Mouse (Mus musculus) G1E (cell line): ENCODE results near the gene Wwp2. TPM values are rescaled to one million over a fixed set of nuclear protein-coding genes. Genes with fewer than 3 reads are reported as not detected.
"Not testable (repeated sequence)": the region's sequence is repeated elsewhere in the genome, so short reads cannot be mapped to it uniquely, and the experiment has no call there.

ENCODE experiments used
- ATAC-seq: 2 replicates; pipeline ENCODE4 v1.8.0; 2016; ENCODE audit warnings: mild to moderate bottlenecking; ENCODE audit not compliant: insufficient number of reproducible peaks, poor library complexity, low FRiP score, severe bottlenecking; ENCODE audit errors: extremely low read depth
- DNase-seq: peaks from one replicate; pipeline ENCODE4 v3.0.0; 2012; ENCODE audit warnings: low spot score
- H3K27me3 ChIP-seq: 2 replicates; pipeline ENCODE4 v1.6.1; 2012; ENCODE audit warnings: mild to moderate bottlenecking, low read length, inconsistent platforms; ENCODE audit not compliant: insufficient read depth
- H3K36me3 ChIP-seq: replicated peaks from 2 replicates; pipeline ENCODE3; 2012; ENCODE audit warnings: mild to moderate bottlenecking, inconsistent platforms
- H3K4me1 ChIP-seq: 2 replicates; pipeline ENCODE4 v1.6.1; 2012; ENCODE audit warnings: low read depth, low read length, inconsistent platforms, mixed read lengths; ENCODE audit not compliant: insufficient read depth
- H3K4me3 ChIP-seq: 2 replicates; pipeline ENCODE4 v1.5.1; 2012; ENCODE audit warnings: low read depth, mild to moderate bottlenecking, inconsistent platforms, low read length, moderate library complexity, mixed read lengths
- H3K9me3 ChIP-seq: replicated peaks from 2 replicates; pipeline ENCODE4 v1.6.1; 2012; ENCODE audit warnings: inconsistent platforms
- CTCF ChIP-seq: IDR thresholded peaks from 2 replicates; pipeline ENCODE4 v1.5.1; 2012; ENCODE audit warnings: low read depth, low read length, inconsistent platforms, mixed read lengths
- GATA1 ChIP-seq: IDR thresholded peaks from 2 replicates; pipeline ENCODE4 v1.6.1; 2012; ENCODE audit warnings: borderline replicate concordance, low read length, inconsistent platforms, mixed read lengths
- GATA2 ChIP-seq: IDR thresholded peaks from 2 replicates; pipeline ENCODE4 v1.6.1; 2012; ENCODE audit warnings: low read depth, low read length, inconsistent platforms, borderline replicate concordance
- POLR2AphosphoS5 ChIP-seq: IDR thresholded peaks from 2 replicates; pipeline ENCODE4 v1.6.1; 2012; ENCODE audit warnings: low read depth, low read length, inconsistent platforms; ENCODE audit not compliant: insufficient replicate concordance
- TAL1 ChIP-seq: conservative IDR thresholded peaks from 2 replicates; pipeline ENCODE4 v1.6.1; 2012; ENCODE audit warnings: low read depth, low read length, inconsistent platforms, mixed read lengths
- polyA plus RNA-seq: library from polyadenylated mRNA; stranded (reverse); fragments of >175 nt; gene quantifications from 2 replicates; pipeline ENCODE4 v1.2.3, GENCODE M21; 2012
- total RNA-seq, 2 experiments: library from RNA; stranded (forward) in 1 of 2; stranded (reverse) in 1 of 2; fragments of 200-1000 nt in 1 of 2; fragments of >200 nt in 1 of 2; fragmentation: Nextera tagmentation in 1 of 2; gene quantifications; 2 replicates each; pipeline ENCODE4 v1.2.3; 2014 to 2017

The Wwp2 gene
- total and polyA plus RNA-seq, 3 experiments, result 45.7 to 77.5 (median 71.4) TPM

GRCm38 (mm10) chr8:107475613-107476012 lies 39.4 kb downstream of the Wwp2 start:
- H3K4me3 ChIP-seq, result no peak overlapping the region
- H3K27me3 ChIP-seq, result no peaks in the 10 kb centered on the region
- TF ChIP-seq CTCF (no peak), GATA1 (no peak)
- DNase-seq, result no peak
- 0 out of 2 replicates have a peak, but pooled peaks cover 2% of the 10 kb centered on the region for H3K4me1 ChIP-seq
- no peak for ATAC-seq
- no peaks in the 10 kb centered on the region for H3K9me3 ChIP-seq
- H3K36me3 ChIP-seq, result peaks cover 84% of the 10 kb centered on the region

GRCm38 (mm10) chr8:107476786-107477185 lies 40.6 kb downstream of the Wwp2 start:
- H3K4me3 ChIP-seq, H3K4me1 ChIP-seq: not testable (repeated sequence)

GRCm38 (mm10) chr8:107478728-107479127 lies 42.6 kb downstream of the Wwp2 start:
- ATAC-seq (no peak), DNase-seq (no peak)
- H3K27me3 ChIP-seq, result no peaks in the 10 kb centered on the region
- TF ChIP-seq POLR2AphosphoS5 (no peak), TAL1 (no peak), GATA1 (no peak), GATA2 (no peak), CTCF (no peak)
- H3K36me3 ChIP-seq, result peaks cover 85% of the 10 kb centered on the region
- no peak overlapping the region for H3K4me3 ChIP-seq
- H3K9me3 ChIP-seq, result no peaks in the 10 kb centered on the region
- no peaks in the 10 kb centered on the region for H3K4me1 ChIP-seq

More at GRCm38 (mm10) chr8:107476786-107477185, 40.6 kb downstream of the Wwp2 start:
- not testable (repeated sequence) for H3K9me3 ChIP-seq, H3K27me3 ChIP-seq, DNase-seq, ATAC-seq
- H3K36me3 ChIP-seq, result peaks cover 85% of the 10 kb centered on the region

- peaks cover 83% of the 10 kb centered on the region for H3K36me3 ChIP-seq
- no peak for ATAC-seq
- no peak for TF ChIP-seq GATA1
- no peak for TF ChIP-seq POLR2AphosphoS5
- no peak for TF ChIP-seq TAL1
- TF ChIP-seq GATA2, result no peak
These were observed 44.3 kb downstream of the Wwp2 start for GRCm38 (mm10) chr8:107480436-107480835.

GRCm38 (mm10) chr8:107483250-107483649 lies 47.1 kb downstream of the Wwp2 start:
- DNase-seq (no peak), ATAC-seq (no peak)
- no peak overlapping the region for H3K4me3 ChIP-seq
- peaks cover 19% of the 10 kb centered on the region for H3K4me1 ChIP-seq
- H3K9me3 ChIP-seq, result no peaks in the 10 kb centered on the region
- TF ChIP-seq TAL1, result no peak
- TF ChIP-seq GATA2, result no peak
- no peak for TF ChIP-seq CTCF
- no peak for TF ChIP-seq GATA1
- H3K36me3 ChIP-seq, result peaks cover 78% of the 10 kb centered on the region
- H3K27me3 ChIP-seq, result no peaks in the 10 kb centered on the region

More at GRCm38 (mm10) chr8:107480436-107480835, 44.3 kb downstream of the Wwp2 start:
- DNase-seq, result no peak
- H3K4me1 ChIP-seq, result peaks cover 13% of the 10 kb centered on the region
- no peaks in the 10 kb centered on the region for H3K9me3 ChIP-seq
- H3K27me3 ChIP-seq, result no peaks in the 10 kb centered on the region
- H3K4me3 ChIP-seq, result no peak overlapping the region

- DNase-seq, result no peak
- Histone ChIP-seq H3K4me3 (no peak overlapping the region), H3K9me3 (no peaks in the 10 kb centered on the region), H3K4me1 (peaks cover 32% of the 10 kb centered on the region), H3K27me3 (no peaks in the 10 kb centered on the region), H3K36me3 (peaks cover 79% of the 10 kb centered on the region)
- TF ChIP-seq GATA2 (no peak), CTCF (no peak), GATA1 (no peak), TAL1 (no peak), POLR2AphosphoS5 (no peak)
- peak; percentile 59 for ATAC-seq
These were observed 48.8 kb downstream of the Wwp2 start for GRCm38 (mm10) chr8:107484956-107485355.

- no peak overlapping the region for H3K4me3 ChIP-seq
- DNase-seq (no peak), ATAC-seq (no peak)
- H3K36me3 ChIP-seq, result peaks cover 76% of the 10 kb centered on the region
- TF ChIP-seq GATA1, result no peak
- TF ChIP-seq GATA2, result no peak
- no peak for TF ChIP-seq TAL1
- TF ChIP-seq POLR2AphosphoS5, result no peak
- TF ChIP-seq CTCF, result no peak
- H3K9me3 ChIP-seq, result no peaks in the 10 kb centered on the region
- peaks cover 32% of the 10 kb centered on the region for H3K4me1 ChIP-seq
- H3K27me3 ChIP-seq, result no peaks in the 10 kb centered on the region
These were observed 52.4 kb downstream of the Wwp2 start for GRCm38 (mm10) chr8:107488551-107488950.
